Mouse (Mus musculus) liver, embryonic 13.5 days (tissue): ENCODE measurements around the gene H2al3. TPM values are rescaled to one million over a fixed set of nuclear protein-coding genes. Genes with fewer than 3 reads are reported as not detected.

Experiments
- ATAC-seq: fragments of 200-750 bp; cut with Nextera tagmentation; 2 replicates; pipeline ENCODE4 v1.8.0; 2017; ENCODE audit warnings: low read depth, mild to moderate bottlenecking, moderate number of reproducible peaks, moderate library complexity
- DNase-seq: peaks from one replicate; pipeline ENCODE4 v3.0.0; 2022
- H3K27ac ChIP-seq: fragments of 300-500 bp; sonication (generic); 2 replicates; pipeline ENCODE4 v1.5.1; 2015; ENCODE audit warnings: moderate library complexity, mild to moderate bottlenecking, inconsistent platforms
- H3K27me3 ChIP-seq: fragments of 300-500 bp; sonication (generic); 2 replicates; pipeline ENCODE4 v1.6.1; 2015; ENCODE audit warnings: mild to moderate bottlenecking, inconsistent platforms
- H3K36me3 ChIP-seq: fragments of 300-500 bp; sonication (generic); 2 replicates; pipeline ENCODE4 v1.6.1; 2015; ENCODE audit warnings: mild to moderate bottlenecking, inconsistent platforms
- H3K4me1 ChIP-seq: fragments of 300-500 bp; sonication (generic); replicated peaks from 2 replicates; pipeline ENCODE4 v1.6.1; 2015; ENCODE audit warnings: inconsistent platforms
- H3K4me2 ChIP-seq: fragments of 300-500 bp; sonication (generic); 2 replicates; pipeline ENCODE4 v1.6.1; 2015; ENCODE audit warnings: inconsistent platforms, mild to moderate bottlenecking, moderate library complexity
- H3K4me3 ChIP-seq: fragments of 300-500 bp; sonication (generic); replicated peaks from 2 replicates; pipeline ENCODE4 v1.5.1; 2015; ENCODE audit warnings: mild to moderate bottlenecking, inconsistent platforms
- H3K9ac ChIP-seq: fragments of 300-500 bp; sonication (generic); 2 replicates; pipeline ENCODE4 v1.6.1; 2015; ENCODE audit warnings: mild to moderate bottlenecking, inconsistent platforms
- H3K9me3 ChIP-seq: fragments of 300-500 bp; sonication (generic); replicated peaks from 2 replicates; pipeline ENCODE4 v1.6.1; 2016; ENCODE audit warnings: inconsistent platforms
- WGBS: fragments of 180-500 bp; shearing (Covaris S2); methylation state at CpG from one replicate; pipeline ENCODE4 v1.1.7; 2015; ENCODE audit not compliant: insufficient replicate concordance; 5-methylcytosine and 5-hydroxymethylcytosine counted together
- polyA plus RNA-seq: library from polyadenylated mRNA; unstranded; fragments of >200 nt; fragmentation: Nextera tagmentation; extraction: Ambion mirVana; gene quantifications from 2 replicates; pipeline ENCODE4 v1.2.1, GENCODE M21; 2015

Gene H2al3
- polyA plus RNA-seq, result not detected in 2 replicates

DNA sequence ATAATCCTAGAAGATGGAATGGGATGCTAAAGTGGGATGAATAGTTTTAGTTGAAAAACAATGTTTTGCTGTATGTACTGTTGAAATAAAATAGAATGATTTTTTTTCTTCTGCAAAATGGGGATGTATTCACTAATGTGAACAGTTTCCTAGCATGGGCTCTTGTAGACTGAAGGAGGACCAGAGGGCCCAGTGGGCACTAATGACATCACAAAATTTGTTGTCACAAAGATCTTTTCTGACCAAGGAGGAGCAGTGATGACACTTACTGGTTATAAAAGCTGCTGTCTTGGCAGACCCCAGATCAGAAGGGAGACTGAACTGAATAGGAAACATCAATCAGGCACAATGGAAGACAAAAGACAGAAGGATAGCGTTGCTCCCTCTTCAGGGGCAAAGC is at the start of gene H2al3:
Gene H2al3, plus strand, starts transcription at position 301 of the 400 bp plus-strand sequence.
- WGBS, result 36% methylated on average over 1 of the region's 1 CpGs
- no peaks in the 10 kb centered on the region for H3K36me3 ChIP-seq
- ATAC-seq, result no peak

DNA sequence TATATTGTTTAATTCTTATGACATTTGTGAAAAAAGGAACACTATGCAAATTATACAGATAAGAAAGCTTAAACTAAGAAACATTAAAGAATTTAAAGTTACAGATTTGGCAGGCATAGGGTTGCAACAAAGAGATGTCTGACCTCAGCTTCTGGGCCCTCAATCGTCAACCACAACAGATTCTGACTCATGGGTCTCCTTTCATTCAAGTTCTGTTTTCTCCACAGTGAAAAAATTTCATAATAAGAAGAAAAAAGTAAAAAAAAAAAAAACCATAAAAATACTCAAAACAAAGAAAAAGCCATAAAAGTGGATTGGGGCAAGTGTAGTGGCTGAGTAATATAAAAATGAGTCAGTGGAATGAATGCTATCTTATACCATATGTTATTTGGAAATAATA is 39.4 kb upstream of the H2al3 start:
- H3K4me2 ChIP-seq, result no peak overlapping the region
- DNase-seq, result no peak
- 54% methylated on average over 1 of the region's 1 CpGs for WGBS
- no peaks in the 10 kb centered on the region for H3K4me1 ChIP-seq
- H3K9ac ChIP-seq, result no peak overlapping the region
- H3K9me3 ChIP-seq, result no peaks in the 10 kb centered on the region
- no peak overlapping the region for H3K27ac ChIP-seq
- no peak for ATAC-seq
- H3K36me3 ChIP-seq, result no peaks in the 10 kb centered on the region
- no peak overlapping the region for H3K4me3 ChIP-seq
- no peaks in the 10 kb centered on the region for H3K27me3 ChIP-seq

More for the DNA sequence above, at the start of gene H2al3:
- H3K4me2 ChIP-seq, result no peak within 1 kb of the TSS
- DNase-seq, result no peak
- no peaks in the 10 kb centered on the region for H3K27me3 ChIP-seq
- no peak within 1 kb of the TSS for H3K9ac ChIP-seq
- H3K4me1 ChIP-seq, result no peaks in the 10 kb centered on the region
- no peak within 1 kb of the TSS for H3K27ac ChIP-seq
- H3K4me3 ChIP-seq, result no peak within 1 kb of the TSS
- H3K9me3 ChIP-seq, result no peaks in the 10 kb centered on the region

DNA sequence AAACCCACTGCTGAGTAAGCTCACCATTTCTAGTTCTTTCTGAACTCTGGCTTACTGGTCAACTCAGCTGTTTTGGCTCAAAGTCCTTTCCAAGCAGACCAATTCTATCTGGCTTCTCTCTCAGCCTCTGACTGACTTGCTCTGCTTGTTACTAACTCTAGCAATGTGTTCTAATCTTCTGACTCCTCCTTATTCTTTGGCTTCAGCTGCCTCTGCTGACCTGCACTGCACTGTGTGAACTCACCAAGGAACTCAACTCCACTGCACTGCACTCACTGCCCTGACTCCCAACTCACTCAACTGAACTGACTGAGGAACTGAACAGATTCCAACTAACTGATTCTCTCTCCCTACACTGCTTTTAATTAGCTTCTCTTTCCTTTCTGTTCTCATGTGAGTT is 37.0 kb upstream of the H2al3 start:
- no peak for DNase-seq
- Histone ChIP-seq H3K27ac (no peak overlapping the region), H3K4me3 (no peak overlapping the region), H3K9me3 (no peaks in the 10 kb centered on the region), H3K4me1 (no peaks in the 10 kb centered on the region), H3K9ac (no peak overlapping the region), H3K36me3 (no peaks in the 10 kb centered on the region), H3K27me3 (no peaks in the 10 kb centered on the region), H3K4me2 (no peak overlapping the region)
- no peak for ATAC-seq

DNA sequence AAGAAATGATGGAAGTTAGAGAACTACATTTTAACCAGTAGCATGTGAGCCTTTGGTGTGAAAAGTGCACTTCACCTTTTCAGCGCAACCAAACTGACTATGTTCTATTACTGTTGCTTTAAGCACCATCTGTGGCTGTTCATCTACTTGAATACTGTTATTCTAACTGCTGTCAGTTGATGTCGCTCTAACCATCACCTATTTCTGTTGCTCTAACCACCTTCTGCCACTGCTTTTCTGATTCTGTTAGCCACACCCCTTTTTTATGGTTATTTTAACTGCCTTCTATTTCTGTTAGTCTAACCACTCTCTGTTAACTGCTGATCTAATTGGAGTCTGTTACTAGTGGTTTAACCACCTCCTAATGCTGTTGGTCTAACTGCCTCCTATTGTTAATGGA is 14.7 kb upstream of the H2al3 start:
- no peak for DNase-seq
- no peaks in the 10 kb centered on the region for H3K36me3 ChIP-seq
- no peaks in the 10 kb centered on the region for H3K27me3 ChIP-seq
- no peak overlapping the region for H3K27ac ChIP-seq
- WGBS, result 57% methylated on average over 2 of the region's 2 CpGs
- no peak overlapping the region for H3K4me3 ChIP-seq
- H3K9me3 ChIP-seq, result no peaks in the 10 kb centered on the region
- ATAC-seq, result no peak
- H3K4me2 ChIP-seq, result no peak overlapping the region
- H3K9ac ChIP-seq, result no peak overlapping the region
- H3K4me1 ChIP-seq, result no peaks in the 10 kb centered on the region

DNA sequence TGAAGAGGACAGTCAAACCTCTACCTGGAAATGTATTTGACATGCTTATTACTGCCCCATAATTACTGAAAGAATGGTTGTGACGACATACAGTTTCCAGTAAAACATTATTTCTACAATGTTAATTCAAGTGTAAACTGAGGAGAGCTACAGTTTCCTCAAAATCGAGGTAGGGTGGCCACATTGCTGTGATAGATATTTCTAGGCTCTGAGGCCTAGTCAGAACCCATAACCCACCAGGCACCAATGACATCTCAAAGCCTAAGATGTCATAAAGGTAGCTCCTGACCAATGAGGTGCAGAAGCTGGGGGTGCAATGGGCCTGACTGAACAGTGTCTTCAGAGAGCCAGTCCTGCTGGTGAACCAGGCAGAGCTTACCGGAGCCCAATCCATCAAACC is 2.9 kb upstream of the H2al3 start, which contains the start of gene Hypm:
Gene Hypm, plus strand, starts transcription at position 301 of the 400 bp plus-strand sequence.
- Histone ChIP-seq H3K9ac (no peak within 1 kb of the TSS), H3K4me1 (no peaks in the 10 kb centered on the region), H3K4me3 (no peak within 1 kb of the TSS), H3K27me3 (no peaks in the 10 kb centered on the region), H3K4me2 (no peak within 1 kb of the TSS), H3K27ac (no peak within 1 kb of the TSS), H3K9me3 (no peaks in the 10 kb centered on the region), H3K36me3 (no peaks in the 10 kb centered on the region)
- 50% methylated on average over 3 of the region's 3 CpGs for WGBS
- DNase-seq, result no peak
- no peak for ATAC-seq

DNA sequence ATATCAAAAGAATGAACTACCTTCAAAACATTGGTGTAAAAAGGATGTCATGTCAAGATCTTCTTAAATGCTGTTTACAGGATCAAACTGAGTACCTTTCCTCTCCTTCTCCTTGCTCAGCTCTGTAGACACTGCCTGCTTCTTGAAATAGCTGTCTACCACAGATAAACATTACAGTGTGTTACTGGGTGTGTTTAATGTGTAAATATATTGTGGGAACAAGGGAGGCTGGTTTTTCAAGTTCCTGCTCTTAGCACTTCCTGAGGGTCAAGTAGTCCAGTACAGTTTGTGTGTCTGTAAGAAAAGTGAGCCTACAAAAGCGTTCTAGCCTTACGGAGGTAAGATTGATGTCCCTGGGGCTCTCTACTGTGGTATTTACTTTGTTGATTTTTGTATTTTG is 12.4 kb downstream of the H2al3 start:
- Histone ChIP-seq H3K4me2 (no peak overlapping the region), H3K27ac (no peak overlapping the region), H3K36me3 (no peaks in the 10 kb centered on the region), H3K27me3 (no peaks in the 10 kb centered on the region), H3K4me1 (no peaks in the 10 kb centered on the region), H3K9me3 (no peaks in the 10 kb centered on the region), H3K9ac (no peak overlapping the region), H3K4me3 (no peak overlapping the region)
- ATAC-seq, result no peak
- DNase-seq, result no peak
- 73% methylated on average over 2 of the region's 2 CpGs for WGBS

DNA sequence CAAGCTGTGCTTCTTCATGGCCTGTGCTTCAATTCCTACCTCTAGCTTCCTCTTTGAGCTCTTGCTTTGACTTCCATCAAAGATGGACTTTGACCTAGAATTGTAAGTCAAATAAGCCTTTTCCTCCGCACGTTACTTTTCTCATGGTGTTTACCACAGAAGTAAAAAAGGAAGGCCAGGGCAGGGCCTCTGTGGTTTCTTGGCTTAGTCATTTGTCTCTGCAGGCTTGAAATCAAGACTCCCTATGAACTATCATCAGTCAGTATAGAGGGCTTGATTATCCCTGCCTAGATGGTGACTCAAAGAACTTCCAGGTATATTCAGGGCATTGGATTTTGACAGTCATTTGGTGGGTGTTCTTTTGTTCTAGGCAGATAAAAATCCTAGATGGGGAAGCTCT is 26.0 kb downstream of the H2al3 start:
- DNase-seq (no peak), ATAC-seq (no peak)
- Histone ChIP-seq H3K4me2 (no peak overlapping the region), H3K4me1 (no peaks in the 10 kb centered on the region), H3K4me3 (no peak overlapping the region), H3K9ac (no peak overlapping the region), H3K36me3 (no peaks in the 10 kb centered on the region), H3K9me3 (no peaks in the 10 kb centered on the region), H3K27me3 (no peaks in the 10 kb centered on the region), H3K27ac (no peak overlapping the region)
- 56% methylated on average over 2 of the region's 2 CpGs for WGBS

DNA sequence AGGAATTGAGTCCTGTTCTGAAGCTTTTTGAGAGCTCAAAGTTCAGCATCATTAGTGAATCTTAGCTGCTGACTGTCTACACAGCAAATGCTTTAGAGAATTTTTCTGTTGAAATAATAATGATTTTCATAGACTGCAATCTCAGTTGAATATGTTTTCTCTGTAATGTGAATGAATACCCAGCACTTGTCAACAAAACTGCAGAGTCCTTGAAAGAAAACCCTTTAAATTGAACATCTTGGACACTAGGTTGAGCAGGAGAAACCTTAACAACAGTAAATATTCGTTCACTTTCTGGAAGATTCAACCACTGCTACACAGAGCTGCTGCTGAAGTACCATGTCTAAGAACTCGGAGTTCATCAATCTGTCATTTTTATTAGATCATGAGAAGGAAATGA is 35.8 kb downstream of the H2al3 start, which contains the start of gene Sytl5:
Gene Sytl5, plus strand, starts transcription at position 301 of the 400 bp plus-strand sequence.
- no peak for ATAC-seq
- no peak within 1 kb of the TSS for H3K4me3 ChIP-seq
- no peaks in the 10 kb centered on the region for H3K36me3 ChIP-seq
- no peak within 1 kb of the TSS for H3K4me2 ChIP-seq
- no peaks in the 10 kb centered on the region for H3K9me3 ChIP-seq
- no peaks in the 10 kb centered on the region for H3K27me3 ChIP-seq
- H3K27ac ChIP-seq, result no peak within 1 kb of the TSS
- H3K9ac ChIP-seq, result no peak within 1 kb of the TSS
- DNase-seq, result no peak
- no peaks in the 10 kb centered on the region for H3K4me1 ChIP-seq
- WGBS, result 31% methylated on average over 2 of the region's 2 CpGs

Other genes with a start within 250 kb of the H2al3 start
- gene Dynlt3, start 186.7 kb upstream of the H2al3 start, polyA plus RNA-seq, result 28.1 and 32.9 TPM in 2 replicates
- gene Hypm, start 2.8 kb upstream of the H2al3 start, polyA plus RNA-seq, result not detected in 2 replicates
- 0.92 and 1.1 TPM in 2 replicates for gene Sytl5, start 35.9 kb downstream of the H2al3 start, polyA plus RNA-seq